Mouse (Mus musculus) erythroblast, embryonic 14.5 days (primary cell): ENCODE results near the gene Wdr73. TPM values are rescaled to one million over a fixed set of nuclear protein-coding genes. Genes with fewer than 3 reads are reported as not detected.

Experiments
- H3K27me3 ChIP-seq: 2 replicates; pipeline ENCODE4 v1.6.1; 2012; ENCODE audit warnings: inconsistent platforms; ENCODE audit not compliant: control insufficient read depth
- H3K36me3 ChIP-seq: 2 replicates; pipeline ENCODE4 v1.6.1; 2012; ENCODE audit warnings: mild to moderate bottlenecking, inconsistent platforms; ENCODE audit not compliant: control insufficient read depth
- H3K4me1 ChIP-seq: 2 replicates; pipeline ENCODE4 v1.6.1; 2012; ENCODE audit warnings: inconsistent platforms; ENCODE audit not compliant: control insufficient read depth
- H3K4me3 ChIP-seq: replicated peaks from 2 replicates; pipeline ENCODE3; 2012; ENCODE audit warnings: moderate library complexity, mild to moderate bottlenecking, inconsistent platforms
- H3K9me3 ChIP-seq: 2 replicates; pipeline ENCODE4 v1.6.1; 2012; ENCODE audit warnings: low read length, inconsistent platforms, mixed read lengths; ENCODE audit not compliant: control insufficient read depth
- GATA1 ChIP-seq: IDR thresholded peaks from 2 replicates; pipeline ENCODE4 v1.6.1; 2012; ENCODE audit warnings: low read length, inconsistent platforms, mixed read lengths
- TAL1 ChIP-seq: IDR thresholded peaks from 3 replicates; pipeline ENCODE4 v1.6.1; 2012; ENCODE audit warnings: low read length, inconsistent platforms, mixed read lengths
- polyA plus RNA-seq: library from polyadenylated mRNA; stranded (reverse); fragments of >175 nt; gene quantifications from 2 replicates; pipeline ENCODE4 v1.2.3, GENCODE M21; 2012

Wdr73 gene
- polyA plus RNA-seq, 1 experiment, result 0.69 TPM

DNA sequence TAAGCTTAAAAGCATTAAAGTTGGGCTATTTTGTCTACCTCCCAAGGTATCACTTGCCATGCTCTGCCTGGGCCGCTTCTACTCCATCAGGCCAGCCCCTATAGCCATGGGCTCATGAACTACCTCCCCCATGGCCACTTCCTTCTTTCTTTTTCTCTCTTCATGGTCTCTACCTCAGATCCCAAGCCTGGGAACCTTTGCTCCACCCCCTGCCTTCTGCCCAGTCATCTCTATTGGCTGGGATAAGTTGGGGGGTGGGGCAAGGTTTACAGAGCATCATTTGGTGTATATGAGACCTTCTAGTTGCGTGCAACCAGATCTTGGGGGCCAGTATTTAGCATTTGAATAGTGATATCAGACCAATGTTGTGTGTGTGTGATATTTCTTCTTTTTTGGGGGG lies 38.6 kb downstream of the Wdr73 start:
- no peaks in the 10 kb centered on the region for H3K27me3 ChIP-seq
- TF ChIP-seq TAL1 (no peak), GATA1 (no peak)
- H3K9me3 ChIP-seq, result no peaks in the 10 kb centered on the region
- peaks cover 24% of the 10 kb centered on the region for H3K4me1 ChIP-seq
- no peak overlapping the region for H3K4me3 ChIP-seq
- H3K36me3 ChIP-seq, result no peaks in the 10 kb centered on the region; the same call in 1 of the 2 replicates

DNA sequence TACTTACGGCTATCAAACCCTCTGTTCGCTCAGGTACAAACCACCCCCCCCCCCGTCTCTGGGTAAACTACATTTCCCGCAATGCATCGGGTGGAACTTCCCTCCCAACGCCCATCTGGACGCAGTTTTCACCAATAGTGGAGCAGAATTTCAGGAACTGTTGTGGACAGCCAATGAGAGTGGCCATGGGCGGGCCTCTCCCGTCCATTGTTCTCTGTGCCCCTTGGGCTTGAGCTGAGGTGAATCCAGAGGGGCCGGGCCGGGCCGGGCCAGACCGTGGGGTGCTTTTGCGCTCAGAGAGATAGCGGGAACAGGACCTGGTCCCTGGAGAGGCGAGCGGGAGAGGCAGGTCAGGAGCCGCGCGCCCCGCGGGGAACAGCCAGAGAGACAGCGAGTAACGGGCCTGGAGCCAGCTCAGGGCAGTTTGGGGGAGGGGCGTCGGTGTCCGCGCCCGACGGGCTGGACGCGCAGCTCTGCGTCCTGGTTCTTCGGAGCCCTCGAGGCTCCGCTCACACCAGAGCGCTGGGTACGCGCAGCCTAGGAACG lies 40.3 kb downstream of the Wdr73 start, which contains the start of gene Zscan2:
Gene Zscan2, plus strand, starts transcription at position 192 of the 546 bp plus-strand sequence.
- H3K36me3 ChIP-seq, result no peaks in the 10 kb centered on the region; the same call in 1 of the 2 replicates
- TF ChIP-seq GATA1 (no peak), TAL1 (no peak)
- H3K4me1 ChIP-seq, result peaks cover 21% of the 10 kb centered on the region
- no peaks in the 10 kb centered on the region for H3K9me3 ChIP-seq
- no peaks in the 10 kb centered on the region for H3K27me3 ChIP-seq
- peak within 1 kb of the TSS; percentile 83 for H3K4me3 ChIP-seq

- Histone ChIP-seq H3K4me3 (peak overlapping the region; percentile 83), H3K27me3 (no peaks in the 10 kb centered on the region), H3K4me1 (peaks cover 21% of the 10 kb centered on the region), H3K36me3 (no peaks in the 10 kb centered on the region; the same call in 1 of the 2 replicates), H3K9me3 (no peaks in the 10 kb centered on the region)
- TF ChIP-seq TAL1 (no peak), GATA1 (no peak)
Measured at GRCm38 (mm10) chr7:80860227-80860626, 40.8 kb downstream of the Wdr73 start.

DNA sequence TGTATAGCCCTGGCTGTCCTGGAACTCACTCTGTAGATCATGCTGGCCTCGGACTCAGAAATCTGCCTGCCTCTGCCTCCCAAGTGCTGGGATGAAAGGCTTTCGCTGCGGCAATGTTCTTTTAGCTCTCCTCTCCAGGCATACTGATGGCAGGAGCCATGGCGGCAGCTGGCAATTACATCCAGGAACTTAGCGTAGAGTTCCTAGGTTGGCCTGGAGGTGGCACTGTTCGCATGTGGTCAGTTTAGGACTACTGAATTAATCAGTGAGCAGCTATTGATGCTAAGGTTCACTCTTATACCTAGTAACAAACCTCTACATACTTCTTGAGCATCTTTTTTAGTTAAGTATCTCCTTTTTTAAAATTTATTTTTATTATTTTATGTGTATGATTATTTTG lies 43.9 kb downstream of the Wdr73 start:
- no peaks in the 10 kb centered on the region for H3K36me3 ChIP-seq
- no peak for TF ChIP-seq GATA1
- peaks cover 19% of the 10 kb centered on the region for H3K4me1 ChIP-seq
- H3K4me3 ChIP-seq, result no peak overlapping the region
- peaks cover 5% of the 10 kb centered on the region for H3K9me3 ChIP-seq
- H3K27me3 ChIP-seq, result no peaks in the 10 kb centered on the region

DNA sequence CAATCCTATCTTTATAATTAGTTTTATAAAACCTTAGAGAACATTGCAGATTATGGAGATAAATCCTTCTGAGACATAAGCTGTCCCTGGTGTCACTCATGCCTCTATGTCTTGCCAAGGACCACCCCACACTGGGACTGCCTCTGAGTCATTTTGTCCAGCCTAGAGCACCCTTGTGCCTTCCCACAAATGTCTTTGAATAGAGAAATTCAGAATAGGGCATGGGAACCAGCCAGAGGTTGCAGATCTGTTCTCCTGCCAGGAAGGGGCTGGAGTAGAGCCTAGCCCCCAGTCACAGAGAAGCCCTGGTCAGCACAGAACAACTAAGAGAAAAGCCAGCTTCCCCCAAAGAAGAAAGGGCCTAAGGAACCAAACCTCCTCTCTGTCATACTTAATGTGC lies 45.8 kb downstream of the Wdr73 start:
- Histone ChIP-seq H3K36me3 (no peaks in the 10 kb centered on the region), H3K9me3 (peaks cover 5% of the 10 kb centered on the region), H3K27me3 (no peaks in the 10 kb centered on the region), H3K4me1 (peaks cover 5% of the 10 kb centered on the region), H3K4me3 (no peak overlapping the region)
- TF ChIP-seq GATA1, result no peak

- H3K9me3 ChIP-seq, result peaks cover 5% of the 10 kb centered on the region
- no peaks in the 10 kb centered on the region for H3K27me3 ChIP-seq
- no peak for TF ChIP-seq TAL1
- TF ChIP-seq GATA1, result no peak
- H3K4me1 ChIP-seq, result no peaks in the 10 kb centered on the region; the same call in 1 of the 2 replicates
- H3K36me3 ChIP-seq, result no peaks in the 10 kb centered on the region
- H3K4me3 ChIP-seq, result no peak overlapping the region
Measured at GRCm38 (mm10) chr7:80853218-80853617, 47.9 kb downstream of the Wdr73 start.

DNA sequence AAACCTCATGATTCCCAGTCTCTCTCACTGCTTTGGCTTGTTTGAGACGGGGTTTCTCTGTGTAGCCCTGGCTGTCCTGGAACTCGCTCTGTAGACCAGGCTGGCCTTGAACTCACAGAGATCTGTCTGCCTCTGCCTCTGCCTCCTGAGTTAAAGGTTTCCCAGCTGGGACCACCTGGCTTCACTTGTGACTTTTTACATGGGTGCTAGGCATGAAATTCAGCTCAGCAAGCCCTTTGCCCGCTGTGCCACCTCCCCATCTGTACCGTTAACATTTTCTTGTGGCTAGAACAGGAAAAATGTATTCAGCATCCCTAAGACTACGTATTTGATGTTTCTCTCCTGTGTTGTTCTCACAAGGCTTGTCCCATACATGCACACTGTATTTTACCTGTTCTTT lies 50.5 kb downstream of the Wdr73 start:
- TF ChIP-seq GATA1 (no peak), TAL1 (no peak)
- H3K27me3 ChIP-seq, result no peaks in the 10 kb centered on the region
- H3K4me1 ChIP-seq, result no peaks in the 10 kb centered on the region
- peaks cover 5% of the 10 kb centered on the region for H3K9me3 ChIP-seq
- no peaks in the 10 kb centered on the region for H3K36me3 ChIP-seq
- H3K4me3 ChIP-seq, result no peak overlapping the region

DNA sequence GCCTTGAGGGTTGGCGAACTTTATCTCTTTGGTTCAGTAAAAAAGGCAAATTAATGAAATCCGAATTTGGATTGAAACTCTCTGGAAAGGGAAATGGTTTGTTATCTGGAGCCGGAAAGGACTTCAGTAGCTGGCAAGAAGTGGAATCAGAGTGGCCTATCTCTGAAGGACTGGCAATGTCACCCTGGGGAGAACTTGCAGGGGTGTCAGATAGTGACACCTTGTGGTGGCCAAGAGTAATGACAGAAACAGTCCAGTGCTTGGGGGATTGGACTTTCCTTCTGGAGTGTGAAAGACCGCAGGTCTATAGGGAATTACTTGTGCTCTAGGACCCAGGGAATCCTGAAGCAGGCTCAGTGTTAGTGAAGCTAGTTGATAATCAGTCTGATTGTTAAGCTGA lies 51.4 kb downstream of the Wdr73 start:
- no peak for TF ChIP-seq TAL1
- TF ChIP-seq GATA1, result no peak
- Histone ChIP-seq H3K27me3 (no peaks in the 10 kb centered on the region), H3K36me3 (no peaks in the 10 kb centered on the region), H3K4me3 (no peak overlapping the region), H3K9me3 (peaks cover 5% of the 10 kb centered on the region), H3K4me1 (no peaks in the 10 kb centered on the region)

DNA sequence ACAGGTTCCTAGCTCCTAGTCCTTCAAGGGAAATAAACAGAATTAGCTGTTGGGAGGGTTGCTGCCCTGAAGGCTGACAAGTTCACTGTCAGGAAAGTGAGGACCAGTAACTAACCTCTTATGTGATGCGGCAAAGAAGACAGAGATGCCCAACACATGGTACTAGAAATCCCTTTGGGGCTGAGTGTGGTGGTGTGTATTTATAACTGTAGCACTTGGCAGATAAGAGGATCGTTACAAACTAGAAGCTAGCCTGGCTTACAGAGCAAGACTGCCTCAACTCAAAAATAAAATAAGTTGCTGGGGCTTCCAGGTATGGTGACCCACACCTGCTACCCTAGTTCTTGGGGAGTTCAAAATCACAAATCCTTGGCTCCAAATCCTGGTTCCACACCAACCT lies 51.8 kb downstream of the Wdr73 start:
- no peak overlapping the region for H3K4me3 ChIP-seq
- TF ChIP-seq GATA1, result no peak
- no peak for TF ChIP-seq TAL1

DNA sequence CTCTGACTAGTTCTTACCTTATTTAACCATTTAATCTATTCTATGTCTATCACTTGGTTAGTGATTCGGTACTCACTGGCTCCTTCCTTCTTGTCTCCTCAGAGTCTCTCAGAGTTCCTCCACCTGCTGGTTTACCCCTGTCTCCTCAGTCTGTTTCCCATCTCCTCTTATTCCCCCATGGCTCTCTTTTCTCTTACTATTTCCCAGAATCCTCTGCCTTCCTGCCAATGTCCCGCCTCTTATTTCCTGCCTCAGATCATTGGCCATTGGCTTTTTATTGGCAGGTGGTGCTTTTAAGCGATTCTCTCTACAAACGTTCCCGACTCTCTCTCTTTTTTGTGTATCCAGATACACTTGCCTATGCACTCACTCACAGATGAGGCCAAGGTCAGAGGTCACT lies 54.4 kb downstream of the Wdr73 start:
- TF ChIP-seq GATA1, result no peak
- no peak for TF ChIP-seq TAL1
- no peaks in the 10 kb centered on the region for H3K9me3 ChIP-seq
- H3K27me3 ChIP-seq, result no peaks in the 10 kb centered on the region
- no peaks in the 10 kb centered on the region for H3K4me1 ChIP-seq
- H3K4me3 ChIP-seq, result no peak overlapping the region
- no peaks in the 10 kb centered on the region for H3K36me3 ChIP-seq

More for the DNA sequence above, 51.8 kb downstream of the Wdr73 start:
- Histone ChIP-seq H3K9me3 (peaks cover 5% of the 10 kb centered on the region), H3K4me1 (no peaks in the 10 kb centered on the region), H3K27me3 (no peaks in the 10 kb centered on the region), H3K36me3 (no peaks in the 10 kb centered on the region)
